Mouse (Mus musculus) right cerebral cortex, adult 2 months (tissue): ENCODE measurements around the gene Myof.

Source experiments
- DNase-seq, 2 experiments: peaks; one replicate each; pipeline ENCODE4 v3.0.0; 2021 to 2022; ENCODE audit warnings: low spot score in 2 of 2

The Myof gene

DNA sequence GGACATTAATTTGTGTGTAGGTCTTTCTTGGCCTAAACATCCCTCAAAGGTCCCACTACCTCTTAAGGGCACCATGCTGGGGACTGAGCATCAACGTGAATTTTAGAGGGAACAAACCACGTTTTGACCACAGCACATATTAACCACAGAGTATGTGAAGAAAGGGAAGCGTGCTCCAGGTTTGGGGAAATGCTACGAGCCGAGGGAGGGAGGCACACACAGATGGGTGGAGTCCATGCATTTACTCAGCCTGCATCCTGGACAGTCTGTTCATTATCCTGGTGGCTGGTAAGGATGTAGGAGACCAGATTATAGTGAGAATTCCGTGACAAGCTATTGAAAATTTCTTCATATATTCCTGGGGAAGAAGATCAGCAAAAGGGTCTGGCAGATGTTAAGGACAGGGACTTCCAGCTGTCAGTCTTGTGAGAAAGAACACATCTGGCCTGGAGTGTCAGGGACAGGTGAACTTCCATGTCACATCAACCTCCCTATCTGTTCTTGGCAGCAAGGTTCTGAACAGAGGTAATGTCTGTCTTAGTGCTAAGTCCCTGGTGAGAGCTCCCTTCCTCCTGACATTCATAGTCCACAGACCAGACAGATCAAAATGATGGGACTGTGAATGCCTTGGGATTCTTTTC, 166.7 kb downstream of the Myof start:
- no peak for DNase-seq

DNA sequence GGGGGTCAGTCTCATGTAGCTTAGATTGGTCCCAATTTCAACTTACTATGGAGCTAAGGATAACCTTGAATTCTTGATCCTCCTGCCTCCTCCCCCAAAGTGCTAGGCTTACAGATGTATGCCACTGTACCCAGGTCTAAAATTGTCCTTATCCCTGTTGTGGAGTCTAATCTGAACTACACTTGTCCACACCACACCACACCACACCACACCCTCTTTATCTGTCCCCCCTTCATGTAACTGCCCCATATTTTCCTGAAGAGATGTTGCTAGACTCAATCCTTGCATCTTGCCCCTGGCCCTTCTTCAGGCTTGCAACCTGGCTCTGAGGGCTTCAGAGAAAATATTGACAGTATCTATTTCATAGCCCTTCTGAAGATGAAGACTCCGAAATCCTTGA, 169.9 kb downstream of the Myof start:
- no peak for DNase-seq

DNA sequence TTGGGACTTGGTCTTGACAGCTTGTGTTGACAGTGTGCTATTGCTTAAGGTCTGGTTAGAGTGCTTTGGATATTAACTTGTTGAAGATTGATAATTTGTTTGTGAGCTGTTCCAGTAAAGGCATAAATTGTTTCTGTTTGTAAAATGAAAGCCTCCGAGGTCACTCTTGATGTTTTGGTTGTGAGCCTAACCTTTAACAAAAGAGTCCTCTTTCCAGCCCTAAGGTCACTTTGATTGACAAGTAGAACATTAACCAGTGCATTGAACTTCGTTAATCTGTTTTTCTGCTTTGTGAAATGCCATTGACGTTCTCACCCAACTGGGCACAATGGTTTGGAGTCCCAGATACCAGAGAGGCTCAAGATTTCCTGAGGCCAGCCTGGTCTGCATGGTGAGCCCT, 175.8 kb downstream of the Myof start:
- DNase-seq = no peak

DNA sequence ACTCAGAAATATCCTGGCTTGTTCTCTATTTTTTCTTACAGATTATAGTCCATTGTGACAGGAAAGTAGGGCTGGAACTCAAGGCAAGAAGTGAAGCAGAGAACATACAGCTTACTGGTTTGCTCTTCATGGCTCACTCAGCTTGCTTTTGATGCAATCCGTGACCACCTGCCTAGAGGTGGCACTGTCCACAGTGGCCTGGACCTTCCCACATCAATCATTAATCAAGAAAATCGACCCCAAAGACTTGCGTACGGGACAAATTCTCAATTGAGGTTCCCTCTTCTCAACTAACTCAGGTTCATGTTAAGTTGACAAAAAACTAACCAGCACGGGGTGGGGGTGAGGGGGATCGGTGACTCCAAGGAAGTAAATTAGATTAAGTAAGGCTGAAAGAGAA, 176.4 kb downstream of the Myof start:
- no peak for DNase-seq

DNA sequence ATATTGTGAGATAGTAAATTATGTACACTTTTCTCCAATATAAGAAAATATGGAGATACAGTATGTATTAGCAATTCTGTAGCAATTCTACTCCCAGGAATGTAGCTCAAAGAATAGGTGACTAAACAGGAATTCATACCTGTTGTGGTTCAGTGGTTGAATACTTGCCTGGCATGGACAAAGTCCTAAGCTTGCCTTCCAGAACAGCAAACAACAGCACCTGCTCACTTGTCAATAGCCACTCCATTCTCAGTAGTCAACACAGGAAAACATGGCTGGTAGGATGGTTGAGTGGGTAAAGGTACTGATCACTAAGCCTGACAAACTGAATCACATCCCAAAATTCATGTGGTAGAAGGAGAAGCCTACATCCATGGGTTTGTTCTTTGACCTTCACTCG, 182.2 kb downstream of the Myof start:
- DNase-seq = no peak

DNA sequence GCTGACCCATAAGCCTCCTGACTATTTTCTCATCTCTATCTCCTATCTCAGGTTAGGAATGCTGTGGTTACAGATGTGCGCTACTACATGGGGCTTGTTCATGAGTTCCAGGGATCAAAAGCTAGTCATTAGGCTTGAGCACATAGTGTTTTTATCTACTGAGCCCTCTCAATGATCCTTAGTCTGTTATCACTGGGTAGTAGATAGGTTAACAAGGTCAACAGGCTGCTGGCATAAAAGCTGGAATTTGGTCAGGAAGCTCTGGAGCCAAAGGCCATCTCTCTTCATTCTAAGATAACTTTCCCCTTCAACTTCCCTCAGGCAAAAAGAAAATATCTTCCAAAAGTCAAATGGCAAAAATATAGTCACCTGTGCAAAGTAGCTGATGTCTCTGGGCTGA, 183.1 kb downstream of the Myof start:
- no peak for DNase-seq

DNA sequence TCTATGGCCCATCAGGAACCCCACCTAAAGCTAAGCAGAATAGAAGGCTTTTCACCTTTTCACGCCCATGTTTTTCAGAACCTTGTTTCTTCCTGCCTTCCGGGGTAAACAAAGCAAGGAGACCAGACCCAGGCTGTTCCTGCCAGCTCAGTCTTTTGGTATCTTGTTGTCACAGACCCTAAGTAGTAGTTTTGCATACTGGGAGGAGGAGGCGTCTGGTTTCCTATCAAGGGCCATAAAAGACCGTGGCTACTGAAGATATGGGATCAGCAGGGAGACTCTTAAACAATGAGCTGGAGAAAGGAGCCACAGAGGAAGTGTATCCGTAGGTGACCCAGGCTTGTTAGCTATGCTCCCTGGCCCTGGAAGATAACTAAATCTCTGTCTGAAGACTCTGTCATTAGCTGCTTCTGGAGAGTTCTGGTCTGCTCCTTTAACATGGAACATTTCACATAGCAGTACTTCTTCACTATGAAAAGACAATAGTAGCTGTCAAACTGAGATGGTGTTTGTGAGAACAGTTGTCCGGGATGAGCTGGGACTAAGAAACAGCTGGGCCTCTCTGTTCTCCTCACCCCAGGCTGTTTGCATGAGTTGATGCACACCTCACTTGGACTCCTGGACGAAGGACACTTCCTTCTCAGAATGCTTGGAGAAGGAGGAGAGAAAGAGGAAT, 184.8 kb downstream of the Myof start:
- no peak for DNase-seq

DNA sequence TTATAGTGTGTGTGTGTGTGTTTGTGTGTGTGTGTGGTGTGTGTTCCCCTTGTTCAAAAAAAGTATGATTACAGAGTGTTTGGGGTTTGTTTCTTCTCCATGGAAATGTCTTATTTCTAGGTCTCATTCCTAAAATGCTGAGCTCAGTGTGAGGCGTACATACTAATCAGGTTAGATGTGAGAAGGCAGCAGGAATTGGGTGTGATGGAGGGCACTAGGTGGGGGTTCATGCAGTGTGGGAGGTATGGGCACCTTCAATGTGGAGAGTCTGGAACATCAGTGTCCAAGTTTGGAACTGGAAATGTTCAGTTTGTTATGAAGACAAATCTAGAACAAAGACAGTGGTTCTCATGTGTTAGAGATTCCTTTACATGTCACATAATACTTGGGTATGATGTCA, 191.3 kb downstream of the Myof start:
- no peak for DNase-seq

DNA sequence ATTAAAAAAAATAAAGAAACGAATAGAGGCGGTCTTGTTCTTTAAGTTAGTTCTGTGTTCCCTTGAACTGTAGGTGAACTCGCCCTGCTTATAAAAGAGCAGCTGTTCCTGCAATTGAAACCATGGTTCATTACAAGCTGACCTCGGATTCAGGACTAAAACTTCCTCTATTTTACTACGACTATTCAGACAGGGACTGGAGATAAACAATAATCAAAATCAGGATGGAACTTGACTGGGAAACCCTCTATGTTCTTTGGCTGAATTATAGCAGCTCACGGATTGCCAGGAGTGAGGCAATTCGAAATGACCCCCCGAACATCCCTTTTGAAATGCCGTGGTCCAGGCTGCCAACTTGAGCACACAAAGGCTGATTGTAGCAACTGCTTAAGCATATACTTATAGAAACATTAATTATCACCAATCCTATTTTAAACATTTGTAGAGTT, 191.8 kb downstream of the Myof start:
- DNase-seq = no peak
